Mouse (Mus musculus) cerebellum, adult 9-11 months (tissue): ENCODE data around the gene Mgat4a.

Source experiments
- DNase-seq: peaks from one replicate; pipeline ENCODE4 v3.0.0; 2022

Mgat4a gene

DNA sequence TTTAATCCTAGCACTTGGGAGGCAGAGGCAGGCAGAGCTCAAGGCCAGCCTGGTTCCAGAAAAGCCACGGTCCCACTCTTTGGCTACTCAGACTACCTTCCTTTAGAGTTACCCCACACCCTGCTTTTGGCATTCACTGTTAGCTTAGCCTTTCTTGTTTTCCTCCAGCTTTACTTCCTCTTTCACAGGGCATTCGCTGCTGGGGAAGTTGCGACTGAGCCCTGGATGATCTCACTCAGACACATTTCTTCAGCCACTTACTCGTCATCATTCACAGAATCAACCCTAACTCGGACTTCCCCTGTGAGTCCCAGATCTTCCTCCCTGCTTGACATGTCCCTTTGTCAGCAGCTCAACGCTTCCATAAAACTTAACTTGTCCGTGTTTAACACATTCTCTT lies 49.1 kb downstream of the Mgat4a start:
- no peak for DNase-seq

DNA sequence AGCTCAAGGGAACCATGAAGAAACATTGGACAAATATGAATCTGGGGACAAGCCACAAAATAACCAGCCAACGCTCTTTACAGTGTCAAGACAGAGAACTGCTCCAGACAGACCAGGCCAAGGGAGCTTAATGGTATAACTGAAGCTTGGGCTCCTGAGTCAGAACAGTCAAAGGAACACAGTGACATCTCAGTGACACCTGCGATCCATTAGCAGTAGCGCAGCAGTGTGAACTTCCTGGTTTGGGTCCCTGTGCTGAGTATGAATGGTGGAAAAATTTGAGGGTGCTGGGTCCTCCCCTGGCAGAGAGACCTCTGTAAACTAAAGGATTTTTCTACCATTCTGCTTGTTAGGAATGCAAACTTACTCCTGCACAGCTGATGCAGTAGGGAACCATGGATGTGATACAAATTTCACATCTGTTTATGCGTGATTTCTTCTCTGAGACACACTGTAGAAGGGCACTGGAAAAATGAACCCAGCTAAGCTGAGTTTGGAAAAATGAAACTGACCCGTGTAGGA lies 50.1 kb downstream of the Mgat4a start:
- DNase-seq: no peak

DNA sequence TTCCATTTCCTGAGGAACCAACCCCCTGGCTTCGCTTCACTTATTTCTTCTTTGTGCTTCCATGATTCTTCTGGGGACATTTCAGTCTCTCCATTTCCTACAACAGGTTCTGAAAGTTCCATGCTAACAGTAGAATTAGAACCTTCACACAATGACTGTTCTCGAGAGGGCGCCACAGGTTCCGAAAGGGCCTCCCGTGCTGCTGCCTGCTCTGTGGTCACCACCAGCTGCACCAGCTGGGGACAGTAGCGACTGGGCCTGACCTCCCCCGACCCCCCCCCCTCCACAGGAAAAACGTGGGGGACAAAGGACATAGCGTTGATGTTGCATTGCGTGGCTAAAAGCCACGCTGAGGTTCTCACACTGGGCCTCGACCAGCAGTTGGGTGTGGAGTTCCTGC lies 52.3 kb downstream of the Mgat4a start:
- DNase-seq: no peak

DNA sequence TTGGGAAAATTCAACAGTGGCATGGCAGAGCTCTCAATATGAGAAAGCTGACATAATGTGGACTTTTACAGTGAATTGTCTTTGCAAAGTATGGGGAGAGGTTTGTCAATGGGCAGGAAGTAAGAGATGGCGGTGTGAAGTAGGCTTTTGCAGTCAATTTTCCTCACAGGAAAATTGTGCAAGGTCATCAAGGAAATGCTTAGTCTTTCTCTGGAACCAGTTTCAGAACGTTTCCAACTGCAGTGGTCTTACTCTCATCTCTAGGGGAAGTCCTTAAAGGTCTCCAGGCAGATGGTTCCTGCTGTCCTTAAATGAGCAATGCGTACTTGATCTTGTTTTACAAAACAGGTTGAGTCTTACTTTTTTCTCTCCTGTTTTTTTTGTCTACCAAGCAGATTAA lies 53.8 kb downstream of the Mgat4a start:
- no peak for DNase-seq

DNA sequence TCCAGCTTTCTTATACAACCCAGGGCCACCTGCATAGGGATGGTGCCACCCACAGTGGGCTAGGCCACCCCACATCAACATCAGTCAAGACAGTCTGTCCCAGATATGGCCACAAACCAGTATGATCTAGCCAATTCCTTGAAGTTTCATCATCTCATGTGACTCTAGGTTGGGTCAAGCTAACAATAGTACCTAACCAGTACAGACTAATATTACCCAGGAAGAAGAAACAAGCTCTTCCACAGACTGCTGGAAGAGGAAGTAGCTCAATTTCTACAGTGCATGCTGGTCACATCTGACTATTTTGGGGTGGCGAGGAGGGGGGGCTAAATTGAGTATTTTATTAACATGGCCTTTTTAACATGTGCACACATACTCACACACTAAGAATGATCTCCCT lies 54.4 kb downstream of the Mgat4a start:
- no peak for DNase-seq

DNA sequence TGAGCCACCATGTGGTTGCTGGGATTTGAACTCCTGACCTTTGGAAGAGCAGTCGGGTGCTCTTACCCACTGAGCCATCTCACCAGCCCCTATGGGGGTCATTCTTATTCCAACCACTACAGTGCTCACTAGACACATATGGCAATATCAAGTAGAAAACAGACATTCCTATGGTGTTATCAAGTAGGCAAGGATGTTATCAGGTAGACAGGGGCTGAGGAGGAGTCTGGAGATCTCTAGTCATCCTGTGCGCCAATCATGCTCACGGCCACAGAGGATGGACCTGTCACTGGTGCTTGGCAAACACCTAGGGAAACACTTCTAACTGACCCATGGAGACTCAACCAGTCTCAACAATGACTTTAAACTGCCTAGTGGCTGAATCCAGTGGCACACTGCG lies 56.2 kb downstream of the Mgat4a start:
- no peak for DNase-seq

DNA sequence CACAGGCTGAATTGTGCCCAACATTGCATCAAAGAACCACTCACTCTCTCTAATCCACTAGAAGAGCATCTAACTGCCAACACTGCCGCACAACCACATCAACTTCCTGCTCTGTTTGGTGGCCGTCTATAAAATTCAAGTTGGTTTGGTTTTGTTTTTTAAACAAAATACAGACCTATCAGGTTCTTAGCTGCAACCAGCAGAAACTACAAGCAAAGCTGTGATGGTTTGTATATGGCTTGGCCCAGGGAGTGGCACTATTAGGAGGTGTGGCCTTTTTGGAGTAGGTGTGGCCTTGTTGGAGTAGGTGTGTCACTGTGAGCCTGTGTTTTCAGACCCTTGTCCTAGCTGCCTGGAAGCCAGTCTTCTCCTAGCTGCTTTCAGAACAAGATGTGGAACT lies 59.5 kb downstream of the Mgat4a start:
- no peak for DNase-seq

DNA sequence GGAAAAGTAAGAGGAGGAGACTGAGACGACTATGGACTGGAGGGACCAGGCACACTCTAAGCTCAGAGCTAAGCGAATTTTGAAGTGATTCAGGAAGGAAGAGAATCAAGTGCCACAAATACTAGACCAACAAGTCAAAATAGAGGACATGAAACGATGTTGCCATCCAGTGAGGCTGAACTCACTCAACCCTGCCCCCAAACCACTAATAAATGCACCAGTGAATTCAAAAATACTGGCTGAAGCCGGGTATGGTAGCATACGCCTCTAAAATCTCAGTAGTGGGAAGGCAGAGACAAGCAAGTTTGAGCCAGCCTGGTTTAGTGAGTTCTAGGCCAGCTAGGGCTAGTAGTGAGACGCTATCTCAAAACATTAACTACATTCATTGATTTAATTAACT lies 60.1 kb downstream of the Mgat4a start:
- no peak for DNase-seq

DNA sequence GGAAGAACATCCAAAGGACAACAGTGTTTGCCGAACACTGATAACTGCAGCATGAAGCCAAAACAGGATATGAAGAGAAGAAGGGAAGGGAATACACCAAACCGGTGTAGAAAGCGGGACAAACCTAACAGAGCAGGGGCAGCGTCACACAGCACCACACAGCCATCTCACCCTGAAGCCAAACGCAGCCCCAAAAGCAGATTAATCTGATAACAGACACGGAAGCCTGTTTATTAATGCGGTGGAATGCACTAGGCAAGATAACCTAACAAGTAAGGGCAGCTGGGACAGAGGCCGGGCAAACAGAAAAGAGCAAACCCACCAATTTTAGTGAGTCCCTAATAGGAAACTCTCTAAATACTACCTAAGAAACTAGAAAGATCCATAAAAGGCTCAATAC lies 61.1 kb downstream of the Mgat4a start:
- no peak for DNase-seq

DNA sequence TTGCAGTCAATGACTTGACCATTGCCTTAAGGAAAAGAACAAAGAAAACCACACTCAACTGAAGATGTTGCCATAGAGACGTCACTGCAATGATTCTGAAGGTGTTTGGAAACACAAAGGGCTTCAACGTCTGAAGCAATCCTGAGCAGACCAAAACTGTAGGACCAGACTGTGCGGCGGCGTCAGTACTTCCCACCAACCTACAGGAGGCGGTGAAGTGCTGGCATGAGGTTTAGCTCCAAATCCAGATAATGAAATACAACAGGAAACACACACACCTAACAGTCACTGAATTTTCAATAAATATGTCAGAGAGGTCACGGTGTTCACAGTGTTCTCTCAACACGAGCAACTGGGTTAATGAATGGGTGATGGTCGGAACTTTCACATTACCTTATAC lies 61.7 kb downstream of the Mgat4a start:
- no peak for DNase-seq

DNA sequence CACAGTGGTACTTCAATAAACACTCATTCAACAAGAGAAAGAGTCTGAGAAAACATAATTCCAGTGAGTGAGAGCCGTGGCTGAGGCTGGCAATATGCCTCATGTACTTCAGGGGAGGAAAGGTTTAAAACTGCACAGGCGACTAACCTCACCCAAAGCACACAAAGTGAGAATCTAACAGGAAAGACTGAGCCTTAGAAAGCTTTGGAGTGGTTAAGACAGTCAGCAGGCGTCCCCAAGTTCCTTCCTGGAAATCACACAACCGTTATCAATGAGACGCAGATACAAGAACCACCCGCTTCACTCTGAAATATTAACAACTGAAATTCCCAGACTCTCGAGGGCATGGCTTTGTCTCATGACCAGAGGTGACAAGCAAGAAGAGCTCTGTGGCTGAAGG lies 62.4 kb downstream of the Mgat4a start:
- DNase-seq: no peak

DNA sequence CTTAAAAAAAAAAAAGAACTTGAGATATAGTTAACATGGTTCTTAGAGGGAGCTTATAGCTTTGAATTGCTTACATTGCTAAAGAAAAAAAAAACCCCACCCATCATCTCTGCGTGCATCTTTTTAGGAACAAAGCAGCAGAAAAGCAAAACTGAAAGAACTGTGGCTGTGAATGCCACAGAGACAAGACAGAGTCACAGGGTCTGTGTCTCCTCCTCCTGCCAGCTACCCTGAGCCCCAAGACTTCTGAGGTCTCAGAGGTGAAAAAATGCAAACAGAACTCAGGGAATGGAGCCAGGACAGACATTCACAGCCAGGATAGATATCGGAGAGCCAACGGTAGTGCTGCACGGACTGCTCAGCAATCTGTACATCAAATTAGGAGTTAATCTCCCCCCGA lies 62.9 kb downstream of the Mgat4a start:
- DNase-seq: no peak

DNA sequence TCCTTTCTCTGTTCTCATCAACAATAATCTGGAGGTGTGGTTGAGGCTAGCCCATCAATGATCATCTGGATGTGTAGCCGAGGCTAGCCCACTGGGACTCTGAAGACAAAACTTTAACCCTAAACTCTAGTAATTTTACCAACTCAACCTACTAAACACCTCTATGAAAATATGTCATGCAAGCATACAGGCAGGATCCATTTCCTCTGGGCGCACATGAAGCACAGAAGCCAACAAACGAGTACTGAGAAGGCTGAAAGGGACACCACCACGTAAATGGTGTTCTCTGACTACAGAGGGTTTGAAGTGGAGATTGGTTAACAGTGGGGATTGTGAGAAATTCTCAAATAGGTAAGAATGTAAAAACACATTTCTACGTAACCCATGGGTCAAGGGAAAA lies 63.6 kb downstream of the Mgat4a start:
- DNase-seq: no peak

DNA sequence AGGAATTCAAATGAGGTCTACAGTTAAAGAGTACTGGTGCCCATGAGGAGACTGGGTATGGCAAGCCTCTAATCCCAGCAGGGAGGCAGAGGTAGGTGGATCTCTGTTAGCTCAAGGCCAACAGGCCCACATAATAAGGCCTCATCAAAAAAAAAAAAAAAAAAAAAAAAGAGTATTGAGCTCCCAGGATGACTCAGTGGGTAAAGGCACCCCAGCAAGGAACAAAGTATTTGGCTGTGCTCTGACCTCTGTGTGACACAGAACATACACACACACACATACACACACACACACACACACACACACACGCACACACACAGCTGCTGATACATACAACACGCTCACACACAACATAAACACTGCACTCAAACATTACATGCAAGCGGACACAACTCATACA lies 65.5 kb downstream of the Mgat4a start:
- DNase-seq: no peak

DNA sequence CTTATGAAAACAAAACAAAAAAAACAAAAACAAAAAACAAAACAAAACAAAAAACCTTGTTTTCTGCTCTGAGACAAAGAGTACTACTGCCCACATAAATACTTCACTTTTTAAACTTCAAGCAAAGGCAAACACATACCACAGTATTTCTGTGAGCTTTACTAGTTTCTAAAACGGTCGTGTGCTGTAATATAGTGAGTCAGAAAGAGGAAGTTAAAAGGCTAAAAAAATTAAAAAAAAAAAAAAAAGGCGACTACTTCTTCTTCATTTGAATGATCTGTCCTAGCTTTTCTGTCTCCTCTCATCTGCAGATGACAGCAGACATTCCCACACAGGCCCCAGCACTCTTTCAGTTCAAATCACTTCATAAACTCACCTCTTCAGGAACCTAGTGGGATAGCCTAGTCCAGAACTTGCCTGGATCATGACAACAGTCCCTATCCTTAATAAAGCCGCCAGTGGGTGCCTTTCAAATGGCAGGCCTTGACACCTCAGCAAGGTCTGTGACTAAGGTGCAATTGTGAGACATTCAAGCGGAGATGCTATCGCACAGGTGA lies 66.1 kb downstream of the Mgat4a start:
- no peak for DNase-seq

DNA sequence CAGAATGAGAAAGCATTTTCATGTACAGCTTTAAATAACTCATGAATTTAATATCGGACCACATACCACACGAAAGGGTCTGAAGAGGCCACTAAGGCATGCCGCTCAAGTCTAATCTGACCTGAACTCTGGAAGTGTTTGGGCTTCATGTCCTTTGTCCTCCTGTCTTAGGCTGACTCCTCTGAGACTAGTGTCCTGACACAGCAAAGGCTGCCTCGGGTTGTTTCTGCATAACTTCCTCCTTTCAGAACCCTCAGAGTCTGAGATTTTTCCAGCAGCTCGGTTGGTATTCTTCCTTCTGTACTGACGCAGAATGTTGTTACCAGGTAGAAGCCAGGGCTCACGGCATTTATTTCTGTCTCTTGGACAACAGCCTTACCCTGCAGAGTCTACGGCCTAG lies 66.8 kb downstream of the Mgat4a start:
- DNase-seq: no peak

DNA sequence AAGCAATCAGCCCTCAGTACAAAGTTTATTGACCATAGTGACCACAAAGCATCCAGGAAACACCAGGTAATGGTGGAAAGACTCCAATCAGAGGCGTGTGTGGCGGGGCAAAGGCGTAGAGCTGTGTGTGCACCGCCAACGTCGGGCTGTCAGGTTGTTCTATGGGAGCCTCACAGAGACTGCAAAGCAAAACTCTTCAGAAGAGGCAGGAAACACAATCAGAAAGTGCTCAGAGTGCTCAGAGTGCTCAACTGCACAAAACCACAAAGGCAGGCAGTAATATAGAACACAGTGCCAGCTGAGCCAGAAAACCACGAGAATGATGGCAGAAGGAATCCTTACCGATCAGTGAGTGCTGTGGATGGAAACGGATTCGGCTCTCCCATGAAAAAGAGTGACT lies 67.6 kb downstream of the Mgat4a start:
- DNase-seq: no peak

DNA sequence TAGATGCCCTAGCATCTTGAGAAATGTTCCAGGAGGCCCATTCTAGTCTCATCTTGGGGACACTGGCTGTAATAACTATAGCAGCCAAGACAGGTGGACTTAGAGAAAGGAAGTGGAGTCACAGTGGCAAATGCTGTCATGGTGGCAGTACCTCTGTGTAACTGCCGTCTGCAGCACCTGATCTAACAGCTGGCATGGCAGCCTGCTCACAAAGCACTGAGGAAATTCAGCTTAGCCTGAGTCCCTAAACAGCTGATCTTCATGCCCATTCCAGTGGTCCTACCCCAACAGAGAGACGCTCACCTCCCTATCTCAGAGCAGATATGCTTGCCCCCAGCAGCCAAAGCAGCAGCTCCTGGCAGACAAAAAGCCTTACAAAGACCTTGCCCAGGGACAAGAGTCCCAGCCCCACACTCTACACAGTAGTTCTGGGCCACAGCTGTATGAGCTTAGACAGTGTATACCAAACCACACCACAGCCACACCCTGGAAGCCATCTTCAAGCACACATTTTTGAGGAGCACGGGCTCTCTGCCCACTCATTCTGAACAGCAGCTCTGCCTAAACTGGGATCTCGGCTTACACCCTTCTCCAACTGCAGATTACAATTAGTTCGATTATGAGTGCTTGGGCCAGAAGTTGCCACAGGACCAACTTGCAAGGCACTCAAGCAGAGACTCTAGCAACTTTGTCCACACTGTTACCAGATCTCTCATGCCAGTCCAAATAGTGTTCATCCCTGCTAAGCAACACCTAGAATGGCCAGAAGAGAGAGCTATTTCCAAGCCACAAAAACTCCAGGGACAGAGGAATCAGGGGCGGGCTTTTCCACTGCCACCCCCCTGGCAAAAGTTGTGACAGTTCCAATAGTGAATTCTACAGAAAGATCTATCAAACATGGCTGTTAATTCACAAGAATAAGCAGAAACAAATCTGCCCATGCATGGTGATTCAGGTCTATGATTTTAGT lies 69.4 kb downstream of the Mgat4a start:
- DNase-seq: no peak

DNA sequence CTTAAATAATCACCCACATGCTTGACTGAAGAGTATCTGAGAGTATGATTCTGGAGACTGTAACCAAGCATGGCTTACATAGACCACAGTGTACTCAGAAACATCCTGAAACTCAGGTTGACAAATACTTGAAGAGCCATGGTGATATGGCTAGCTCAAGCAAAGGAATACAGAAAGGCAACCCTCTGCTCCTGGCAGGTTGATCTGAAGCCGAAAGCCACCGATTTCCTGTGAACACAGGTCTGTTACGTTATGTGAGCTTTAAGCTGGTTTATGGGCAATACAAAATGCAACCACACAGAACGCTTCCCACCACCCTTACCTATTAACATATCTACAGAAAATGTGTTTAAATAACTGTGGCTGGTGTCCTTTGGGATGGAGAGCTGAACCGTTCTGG lies 71.8 kb downstream of the Mgat4a start:
- DNase-seq: no peak

DNA sequence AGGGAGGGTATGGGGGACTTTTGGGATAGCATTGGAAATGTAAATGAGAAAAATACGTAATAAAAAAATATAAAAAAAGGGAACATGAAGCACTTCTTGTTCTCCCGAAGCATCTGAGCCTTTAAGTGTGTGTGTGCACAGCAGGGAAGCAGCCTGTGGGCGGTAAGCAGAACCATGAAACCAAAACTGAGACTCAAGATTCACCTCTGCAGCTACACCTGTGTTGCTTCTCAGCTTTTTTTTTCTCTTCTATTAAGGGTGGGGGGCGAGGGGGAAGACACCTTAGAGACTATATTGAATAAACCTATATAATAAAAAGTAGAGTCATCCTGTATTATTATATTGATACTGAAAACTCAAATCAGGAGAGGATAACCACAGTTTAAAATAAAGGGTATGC lies 73.0 kb downstream of the Mgat4a start:
- no peak for DNase-seq

DNA sequence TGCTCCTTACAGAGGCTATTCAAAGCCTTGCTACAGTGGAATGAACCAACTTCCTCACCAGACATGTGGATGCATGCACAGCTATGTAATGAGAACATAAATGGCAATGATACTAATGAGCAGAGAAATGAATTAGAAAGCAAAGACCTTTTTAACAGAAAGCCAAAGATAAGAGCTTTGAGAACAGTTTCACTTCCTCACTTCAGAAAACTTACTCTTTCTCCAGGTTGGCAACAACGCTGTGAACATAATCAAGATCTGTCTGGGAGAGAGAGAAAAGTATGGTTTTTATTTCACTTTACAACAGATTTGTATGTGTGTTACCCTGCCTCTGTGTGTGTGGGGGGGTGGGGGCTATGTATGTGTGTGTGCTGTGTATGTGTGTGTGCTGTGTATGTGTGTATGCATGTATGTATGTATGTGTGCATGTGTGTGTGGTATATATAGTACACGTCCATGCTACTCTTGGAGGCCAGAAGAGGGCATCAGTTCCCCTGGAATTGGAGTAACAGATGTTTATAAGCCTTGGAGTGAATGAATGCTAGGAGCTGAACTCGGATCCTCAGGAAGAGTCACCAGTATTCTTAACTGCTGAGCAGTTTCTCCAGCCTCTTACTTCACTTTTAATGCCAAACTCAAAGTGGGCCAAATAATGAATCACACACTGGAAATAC lies 74.4 kb downstream of the Mgat4a start:
- DNase-seq: no peak

DNA sequence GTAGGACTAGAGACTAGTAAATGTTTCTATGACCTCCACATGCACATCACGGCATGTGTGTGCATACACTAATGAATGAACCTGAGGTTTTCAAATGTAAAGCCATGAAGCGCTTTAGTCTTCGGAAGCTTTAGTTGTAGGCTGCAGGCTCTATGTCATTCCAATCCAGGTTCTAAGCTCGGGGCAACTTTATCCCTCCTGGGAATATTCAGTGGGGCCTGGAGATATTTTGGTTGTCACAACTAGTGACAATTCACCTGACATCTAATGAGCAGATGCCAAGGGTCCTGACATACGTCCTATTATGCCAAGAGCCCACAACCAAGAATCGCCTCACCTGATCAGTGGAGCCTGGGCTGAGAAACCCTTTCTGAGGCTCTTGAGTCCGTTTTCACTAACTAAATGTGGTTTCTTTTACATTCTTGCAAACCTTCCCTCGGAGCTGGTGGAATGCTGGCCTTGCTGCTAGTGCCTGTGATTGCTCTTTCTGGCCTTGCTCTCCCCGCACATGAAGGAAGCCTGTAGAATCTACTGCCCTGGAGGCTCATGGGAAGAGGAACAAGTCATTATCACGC lies 75.9 kb downstream of the Mgat4a start:
- no peak for DNase-seq

DNA sequence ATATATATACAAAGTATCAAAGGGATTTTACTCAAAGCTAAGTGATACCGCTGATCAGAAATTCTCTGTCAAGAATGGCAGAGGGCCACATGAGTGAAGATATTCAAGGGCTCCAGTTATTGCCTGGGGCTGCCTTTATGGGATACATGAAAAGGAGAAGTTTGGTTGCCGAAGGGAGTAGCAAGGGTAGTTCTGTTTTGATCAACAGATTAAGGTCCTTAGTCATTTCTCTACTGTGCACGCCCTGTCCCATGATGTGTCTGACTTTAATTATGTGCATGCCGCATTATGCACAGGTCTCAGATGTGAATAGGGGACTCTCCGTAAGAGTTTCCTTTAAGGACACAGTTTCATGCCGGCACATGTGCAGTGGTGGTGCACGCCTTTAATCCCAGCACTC lies 83.3 kb downstream of the Mgat4a start:
- DNase-seq: no peak

DNA sequence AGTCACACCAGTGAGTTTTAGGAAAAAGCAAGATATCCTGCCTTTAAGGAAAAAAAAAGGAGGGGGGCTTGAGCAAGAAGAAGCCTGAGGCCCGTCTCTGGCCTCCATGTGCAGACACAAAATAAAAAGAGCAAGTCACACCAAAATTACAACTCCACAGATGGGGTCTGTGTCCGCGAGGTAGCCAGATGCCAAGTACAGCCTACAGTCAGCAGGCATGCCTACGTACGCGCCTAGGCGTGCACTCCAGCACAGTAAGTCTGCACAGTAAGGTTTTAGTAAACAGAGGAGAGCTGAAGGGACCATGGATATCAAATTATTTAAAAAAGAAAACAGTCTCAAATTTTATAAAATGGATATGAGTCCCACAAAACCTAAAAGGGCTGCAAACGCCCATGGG lies 89.5 kb downstream of the Mgat4a start:
- DNase-seq: no peak
